Mouse (Mus musculus): ENCODE results near the gene Trio. TPM values are rescaled to one million over a fixed set of nuclear protein-coding genes. Genes with fewer than 3 reads are reported as not detected.
A peak's percentile ranks its signal among the peaks of the same experiment; 100 is the strongest.

The Trio gene
- polyA plus RNA-seq, 1 experiment from 2014 or later, result 65.1 TPM

DNA sequence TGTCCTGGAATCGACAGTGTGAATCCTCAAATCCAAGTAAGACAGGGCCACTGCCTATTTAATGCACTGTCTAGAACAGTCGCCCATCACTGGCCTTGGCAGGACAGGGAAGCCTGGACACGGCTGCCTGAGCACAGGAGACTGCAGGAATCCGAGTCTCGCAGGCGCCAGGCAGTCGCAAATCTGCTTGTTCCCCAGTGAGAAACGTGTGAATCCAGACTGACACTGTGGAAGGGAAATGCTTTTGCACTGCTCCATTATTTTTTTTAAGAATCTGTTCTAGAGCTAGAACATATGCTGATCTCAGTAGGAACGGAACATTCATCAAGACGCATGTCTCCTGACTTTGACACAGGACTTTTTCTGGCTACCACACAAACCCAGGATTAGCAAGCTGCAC, 208.6 kb downstream of the Trio start:
- 60% methylated on average over 10 of the region's 10 CpGs for WGBS
- Histone ChIP-seq H3K27ac (ENCODE audit: low read depth, low read length) (no peak overlapping the region), H3K9ac (replicated peaks; ENCODE audit: low read depth, low read length) (no peak overlapping the region), H3K4me3 (ENCODE audit: low read depth, low read length) (no peak overlapping the region), H3K4me1 (ENCODE audit: control insufficient read depth, insufficient read depth, low read length) (no peaks in the 10 kb centered on the region), H3K4me2 (ENCODE audit: low read depth, low read length) (no peak overlapping the region), H3K9me3 (ENCODE audit: control insufficient read depth, low read length) (no peaks in the 10 kb centered on the region), H3K36me3 (ENCODE audit: control insufficient read depth, insufficient read depth, low read length) (peaks cover 67% of the 10 kb centered on the region), H3K27me3 (ENCODE audit: control insufficient read depth, insufficient read depth, low read length) (no peaks in the 10 kb centered on the region)
- ATAC-seq (ENCODE audit: low read depth), result no peak

DNA sequence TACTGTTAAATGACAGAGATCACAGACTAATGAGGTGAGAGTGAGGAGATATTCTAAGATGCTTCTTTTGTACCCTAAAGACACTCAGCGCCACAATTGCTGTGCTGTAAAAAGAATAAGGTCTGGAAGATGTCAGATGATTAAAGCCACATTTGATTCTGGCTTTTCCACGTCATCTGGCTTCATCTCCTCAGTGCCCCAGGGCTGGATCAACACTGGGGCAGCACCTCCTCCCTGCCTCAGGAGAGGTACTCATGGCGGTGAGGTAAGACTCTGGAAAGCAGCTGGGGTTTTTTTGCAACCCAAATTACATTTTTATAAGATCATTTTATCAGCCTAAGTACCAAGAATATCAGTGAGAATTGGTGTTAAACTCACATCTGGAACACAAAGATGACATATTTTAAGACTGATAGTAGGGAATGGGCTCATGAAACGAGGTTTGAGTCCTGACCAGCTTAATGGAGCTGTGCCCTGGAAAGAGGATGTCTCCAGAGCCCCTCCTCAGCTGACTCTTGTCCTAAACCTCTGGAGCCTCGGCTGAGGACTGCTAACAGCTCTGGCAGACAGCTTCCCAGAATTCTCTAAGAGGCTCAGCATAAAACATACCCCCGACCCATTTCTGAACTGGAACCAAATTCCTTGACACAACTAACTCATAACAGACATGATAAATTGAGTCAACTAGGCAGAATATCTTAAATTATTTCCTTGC, 210.8 kb downstream of the Trio start:
- no peak for ATAC-seq (ENCODE audit: low read depth)
- H3K4me1 ChIP-seq (ENCODE audit: control insufficient read depth, insufficient read depth, low read length), result 0 out of 2 replicates have a peak, but pooled peaks cover 5% of the 10 kb centered on the region
- no peak overlapping the region for H3K9ac ChIP-seq (replicated peaks; ENCODE audit: low read depth, low read length)
- 72% methylated on average over 6 of the region's 6 CpGs for WGBS
- no peak overlapping the region for H3K4me2 ChIP-seq (ENCODE audit: low read depth, low read length)
- H3K36me3 ChIP-seq (ENCODE audit: control insufficient read depth, insufficient read depth, low read length), result peaks cover 62% of the 10 kb centered on the region
- H3K4me3 ChIP-seq (ENCODE audit: low read depth, low read length), result no peak overlapping the region
- no peaks in the 10 kb centered on the region for H3K27me3 ChIP-seq (ENCODE audit: control insufficient read depth, insufficient read depth, low read length)
- no peaks in the 10 kb centered on the region for H3K9me3 ChIP-seq (ENCODE audit: control insufficient read depth, low read length)
- no peak overlapping the region for H3K27ac ChIP-seq (ENCODE audit: low read depth, low read length)

DNA sequence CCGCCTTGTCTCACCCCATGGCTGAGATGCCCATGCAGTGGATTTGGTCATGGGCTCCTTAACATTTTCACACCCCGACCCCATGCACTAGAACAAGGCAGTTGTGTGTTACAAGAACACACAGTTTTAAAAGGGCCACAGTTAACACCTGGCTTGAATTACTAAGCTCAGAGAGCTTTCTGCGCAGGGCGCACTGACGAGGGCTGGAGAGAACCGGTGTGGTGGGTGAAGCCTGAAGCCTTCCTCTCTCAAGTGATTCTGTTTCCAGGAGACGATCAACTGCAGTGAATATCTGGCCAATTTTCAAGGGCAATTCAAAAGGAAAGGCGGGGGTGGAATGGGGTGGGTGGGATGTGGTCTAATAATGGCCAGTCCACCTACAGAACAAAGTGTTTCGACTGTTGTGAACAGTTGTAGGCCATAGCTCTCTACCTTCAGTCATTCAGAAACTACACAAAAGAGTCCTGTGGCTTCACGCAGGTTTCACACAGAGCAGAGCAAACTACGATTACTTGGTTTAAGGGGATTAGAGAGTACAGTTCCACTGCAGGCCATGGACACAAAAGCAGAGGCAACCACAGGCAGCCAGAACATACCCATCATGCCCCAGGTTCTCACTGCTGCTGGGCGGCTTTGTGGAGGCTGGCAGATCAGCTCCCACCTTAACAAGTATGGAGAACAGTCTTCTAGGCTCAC, 214.7 kb downstream of the Trio start:
- no peaks in the 10 kb centered on the region for H3K27me3 ChIP-seq (ENCODE audit: control insufficient read depth, insufficient read depth, low read length)
- H3K36me3 ChIP-seq (ENCODE audit: control insufficient read depth, insufficient read depth, low read length), result peaks cover 33% of the 10 kb centered on the region
- peak overlapping the region; percentile 48; the same call in 1 of the 2 replicates for H3K27ac ChIP-seq (ENCODE audit: low read depth, low read length)
- no peak overlapping the region for H3K4me2 ChIP-seq (ENCODE audit: low read depth, low read length)
- 41% methylated on average over 12 of the region's 12 CpGs for WGBS
- no peak; the same call in 1 of the 2 replicates for ATAC-seq (ENCODE audit: low read depth)
- no peak overlapping the region for H3K4me3 ChIP-seq (ENCODE audit: low read depth, low read length)
- no peaks in the 10 kb centered on the region for H3K9me3 ChIP-seq (ENCODE audit: control insufficient read depth, low read length)
- peaks cover 7% of the 10 kb centered on the region; the same call in 1 of the 2 replicates for H3K4me1 ChIP-seq (ENCODE audit: control insufficient read depth, insufficient read depth, low read length)
- H3K9ac ChIP-seq (replicated peaks; ENCODE audit: low read depth, low read length), result no peak overlapping the region

DNA sequence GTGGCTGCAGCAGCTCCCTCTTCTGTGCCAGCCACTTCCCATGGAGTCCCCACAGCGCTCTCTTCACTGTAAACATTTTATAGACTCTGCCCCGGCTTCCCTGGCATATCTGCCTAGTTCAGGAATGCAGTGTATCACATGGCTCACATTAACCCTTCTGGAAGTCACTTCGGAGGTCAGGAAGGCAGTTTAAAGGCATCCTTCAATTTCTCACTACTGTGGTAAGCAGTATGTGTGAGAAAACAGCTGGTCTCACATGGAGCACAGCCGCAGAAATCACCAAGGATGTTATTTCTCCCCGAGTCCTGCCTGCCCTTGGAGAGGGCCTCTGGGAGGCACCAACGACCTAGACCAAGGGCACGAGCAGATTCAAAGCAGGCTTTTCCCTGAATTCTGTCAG, 215.4 kb downstream of the Trio start:
- WGBS, result 50% methylated on average over 7 of the region's 7 CpGs
- Histone ChIP-seq H3K9ac (replicated peaks; ENCODE audit: low read depth, low read length) (no peak overlapping the region), H3K4me2 (ENCODE audit: low read depth, low read length) (no peak overlapping the region), H3K36me3 (ENCODE audit: control insufficient read depth, insufficient read depth, low read length) (peaks cover 30% of the 10 kb centered on the region), H3K4me1 (ENCODE audit: control insufficient read depth, insufficient read depth, low read length) (peaks cover 7% of the 10 kb centered on the region; the same call in 1 of the 2 replicates), H3K9me3 (ENCODE audit: control insufficient read depth, low read length) (no peaks in the 10 kb centered on the region), H3K27ac (ENCODE audit: low read depth, low read length) (no peak overlapping the region), H3K4me3 (ENCODE audit: low read depth, low read length) (no peak overlapping the region), H3K27me3 (ENCODE audit: control insufficient read depth, insufficient read depth, low read length) (no peaks in the 10 kb centered on the region)
- ATAC-seq (ENCODE audit: low read depth), result peak; percentile 35; the same call in 1 of the 2 replicates

DNA sequence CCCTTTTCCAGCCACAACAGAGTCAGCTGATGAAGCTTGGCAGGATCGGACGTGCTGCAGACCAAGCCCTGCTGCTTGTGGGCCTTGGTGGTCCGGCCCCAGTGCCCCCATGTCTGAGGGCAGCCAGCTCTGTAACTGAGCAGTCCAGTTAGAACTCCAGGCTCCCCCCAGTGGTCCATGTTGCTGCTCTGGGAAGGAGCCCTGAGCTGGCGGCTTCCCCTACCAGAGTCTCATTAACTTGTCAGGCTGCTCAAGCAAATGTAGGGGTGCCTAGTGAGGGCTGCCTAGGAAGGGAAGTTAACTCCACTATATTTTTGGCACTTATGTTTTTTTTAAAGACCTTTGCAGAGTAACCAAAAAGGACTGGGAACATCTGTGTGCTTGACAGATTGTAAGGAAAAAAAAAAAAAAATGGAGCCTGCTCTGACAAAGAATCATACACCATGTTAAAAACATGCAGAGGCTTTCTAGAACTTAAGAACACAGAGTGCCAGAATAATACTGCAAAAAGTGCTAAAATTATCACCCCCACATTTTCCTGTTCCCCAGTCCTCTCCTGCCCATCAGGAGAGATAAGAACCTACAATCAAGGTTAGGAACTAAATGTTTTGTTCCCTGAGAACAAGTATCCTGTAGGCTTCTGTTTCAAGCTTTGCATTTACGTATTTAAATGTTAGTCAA, 216.9 kb downstream of the Trio start:
- WGBS, result 50% methylated on average over 5 of the region's 5 CpGs
- no peak overlapping the region for H3K9ac ChIP-seq (replicated peaks; ENCODE audit: low read depth, low read length)
- peak; percentile 47; the same call in 1 of the 2 replicates for ATAC-seq (ENCODE audit: low read depth)
- peaks cover 7% of the 10 kb centered on the region; the same call in 1 of the 2 replicates for H3K4me1 ChIP-seq (ENCODE audit: control insufficient read depth, insufficient read depth, low read length)
- H3K27me3 ChIP-seq (ENCODE audit: control insufficient read depth, insufficient read depth, low read length), result no peaks in the 10 kb centered on the region
- peaks cover 24% of the 10 kb centered on the region for H3K36me3 ChIP-seq (ENCODE audit: control insufficient read depth, insufficient read depth, low read length)
- H3K9me3 ChIP-seq (ENCODE audit: control insufficient read depth, low read length), result no peaks in the 10 kb centered on the region
- H3K27ac ChIP-seq (ENCODE audit: low read depth, low read length), result no peak overlapping the region
- no peak overlapping the region for H3K4me3 ChIP-seq (ENCODE audit: low read depth, low read length)
- H3K4me2 ChIP-seq (ENCODE audit: low read depth, low read length), result no peak overlapping the region

DNA sequence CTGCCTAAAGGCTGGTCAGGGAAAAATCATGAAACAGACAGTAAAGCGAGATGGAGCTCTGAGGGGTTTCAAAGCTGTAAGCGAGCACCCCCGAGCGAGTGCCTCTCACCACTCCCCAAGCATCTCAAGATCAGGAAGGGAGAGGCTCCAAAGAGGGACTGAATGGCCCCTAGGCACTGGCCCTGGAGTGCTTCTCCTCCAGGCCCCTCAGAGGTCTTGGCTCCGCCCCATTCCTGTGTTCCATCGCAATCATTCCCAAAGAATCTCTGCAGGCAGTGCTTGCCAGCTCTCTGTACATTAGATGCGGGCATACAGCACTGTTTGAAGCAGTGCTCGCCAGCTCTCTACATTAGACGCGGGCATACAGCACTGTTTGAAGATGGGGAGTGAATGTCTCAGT, 219.4 kb downstream of the Trio start:
- Histone ChIP-seq H3K27me3 (ENCODE audit: control insufficient read depth, insufficient read depth, low read length) (no peaks in the 10 kb centered on the region), H3K4me2 (ENCODE audit: low read depth, low read length) (no peak overlapping the region), H3K36me3 (ENCODE audit: control insufficient read depth, insufficient read depth, low read length) (peaks cover 17% of the 10 kb centered on the region), H3K4me3 (ENCODE audit: low read depth, low read length) (no peak overlapping the region), H3K9ac (replicated peaks; ENCODE audit: low read depth, low read length) (no peak overlapping the region), H3K9me3 (ENCODE audit: control insufficient read depth, low read length) (no peaks in the 10 kb centered on the region), H3K27ac (ENCODE audit: low read depth, low read length) (no peak overlapping the region), H3K4me1 (ENCODE audit: control insufficient read depth, insufficient read depth, low read length) (peaks cover 7% of the 10 kb centered on the region; the same call in 1 of the 2 replicates)
- WGBS, result 60% methylated on average over 10 of the region's 10 CpGs
- no peak; the same call in 1 of the 2 replicates for ATAC-seq (ENCODE audit: low read depth)

DNA sequence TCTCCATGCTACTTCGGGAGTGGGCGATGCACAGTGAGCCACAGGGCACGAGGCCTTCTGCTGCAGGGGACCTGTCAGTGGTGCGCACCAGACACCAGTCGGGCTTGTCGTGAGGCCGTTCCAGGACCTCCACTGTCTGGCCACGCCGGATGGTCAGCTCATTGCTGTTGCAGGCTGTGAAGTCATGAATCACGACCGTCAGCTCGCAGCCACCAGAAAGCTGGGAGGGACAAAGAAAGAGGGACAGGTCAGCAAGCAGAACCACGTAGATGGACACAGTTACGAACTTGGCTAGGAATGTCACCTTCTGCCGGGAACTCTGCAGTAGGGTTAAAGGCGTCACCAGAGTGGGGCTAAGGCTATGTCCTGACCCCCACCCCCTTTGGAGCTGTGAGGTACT, 220.0 kb downstream of the Trio start:
- peaks cover 17% of the 10 kb centered on the region for H3K36me3 ChIP-seq (ENCODE audit: control insufficient read depth, insufficient read depth, low read length)
- no peak overlapping the region for H3K4me2 ChIP-seq (ENCODE audit: low read depth, low read length)
- no peak overlapping the region for H3K4me3 ChIP-seq (ENCODE audit: low read depth, low read length)
- ATAC-seq (ENCODE audit: low read depth), result no peak
- H3K27ac ChIP-seq (ENCODE audit: low read depth, low read length), result no peak overlapping the region
- H3K9ac ChIP-seq (replicated peaks; ENCODE audit: low read depth, low read length), result 0 out of 2 replicates have a peak overlapping the region, but pooled peaks have one; percentile 11
- no peaks in the 10 kb centered on the region for H3K9me3 ChIP-seq (ENCODE audit: control insufficient read depth, low read length)
- WGBS, result 78% methylated on average over 16 of the region's 16 CpGs
- peaks cover 7% of the 10 kb centered on the region; the same call in 1 of the 2 replicates for H3K4me1 ChIP-seq (ENCODE audit: control insufficient read depth, insufficient read depth, low read length)
- no peaks in the 10 kb centered on the region for H3K27me3 ChIP-seq (ENCODE audit: control insufficient read depth, insufficient read depth, low read length)

DNA sequence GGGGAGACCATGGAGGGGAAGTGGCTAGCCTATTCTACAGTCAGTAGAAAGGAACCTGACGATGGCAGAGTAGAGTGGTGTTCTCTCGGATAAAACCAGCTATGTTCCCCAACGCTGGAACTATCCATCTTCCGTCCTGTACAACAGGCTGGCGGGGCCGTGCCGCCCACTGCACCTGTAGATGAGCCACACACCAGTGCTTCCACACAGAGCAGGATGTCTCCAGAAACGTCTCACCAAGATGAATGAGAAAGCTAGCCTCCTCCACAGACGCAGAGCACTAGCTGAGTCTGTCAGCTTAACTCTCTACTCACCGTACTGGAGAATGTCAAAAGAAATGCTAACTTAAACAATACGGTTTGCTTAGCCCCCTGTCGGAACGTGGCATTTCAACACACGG, 221.2 kb downstream of the Trio start:
- no peak overlapping the region for H3K27ac ChIP-seq (ENCODE audit: low read depth, low read length)
- no peaks in the 10 kb centered on the region for H3K27me3 ChIP-seq (ENCODE audit: control insufficient read depth, insufficient read depth, low read length)
- H3K4me2 ChIP-seq (ENCODE audit: low read depth, low read length), result no peak overlapping the region
- H3K36me3 ChIP-seq (ENCODE audit: control insufficient read depth, insufficient read depth, low read length), result peaks cover 17% of the 10 kb centered on the region
- H3K4me1 ChIP-seq (ENCODE audit: control insufficient read depth, insufficient read depth, low read length), result peaks cover 3% of the 10 kb centered on the region; the same call in 1 of the 2 replicates
- WGBS, result 83% methylated on average over 14 of the region's 14 CpGs
- H3K9ac ChIP-seq (replicated peaks; ENCODE audit: low read depth, low read length), result no peak overlapping the region
- ATAC-seq (ENCODE audit: low read depth), result no peak
- H3K4me3 ChIP-seq (ENCODE audit: low read depth, low read length), result no peak overlapping the region
- H3K9me3 ChIP-seq (ENCODE audit: control insufficient read depth, low read length), result no peaks in the 10 kb centered on the region
